Mouse (Mus musculus) skeletal muscle tissue, adult 2 months (tissue): ENCODE data around the gene Ehd1.

ENCODE experiments used
- DNase-seq: peaks from one replicate; pipeline ENCODE4 v3.0.0-alpha.2; 2012; ENCODE audit warnings: low read depth, low spot score

Gene Ehd1

DNA sequence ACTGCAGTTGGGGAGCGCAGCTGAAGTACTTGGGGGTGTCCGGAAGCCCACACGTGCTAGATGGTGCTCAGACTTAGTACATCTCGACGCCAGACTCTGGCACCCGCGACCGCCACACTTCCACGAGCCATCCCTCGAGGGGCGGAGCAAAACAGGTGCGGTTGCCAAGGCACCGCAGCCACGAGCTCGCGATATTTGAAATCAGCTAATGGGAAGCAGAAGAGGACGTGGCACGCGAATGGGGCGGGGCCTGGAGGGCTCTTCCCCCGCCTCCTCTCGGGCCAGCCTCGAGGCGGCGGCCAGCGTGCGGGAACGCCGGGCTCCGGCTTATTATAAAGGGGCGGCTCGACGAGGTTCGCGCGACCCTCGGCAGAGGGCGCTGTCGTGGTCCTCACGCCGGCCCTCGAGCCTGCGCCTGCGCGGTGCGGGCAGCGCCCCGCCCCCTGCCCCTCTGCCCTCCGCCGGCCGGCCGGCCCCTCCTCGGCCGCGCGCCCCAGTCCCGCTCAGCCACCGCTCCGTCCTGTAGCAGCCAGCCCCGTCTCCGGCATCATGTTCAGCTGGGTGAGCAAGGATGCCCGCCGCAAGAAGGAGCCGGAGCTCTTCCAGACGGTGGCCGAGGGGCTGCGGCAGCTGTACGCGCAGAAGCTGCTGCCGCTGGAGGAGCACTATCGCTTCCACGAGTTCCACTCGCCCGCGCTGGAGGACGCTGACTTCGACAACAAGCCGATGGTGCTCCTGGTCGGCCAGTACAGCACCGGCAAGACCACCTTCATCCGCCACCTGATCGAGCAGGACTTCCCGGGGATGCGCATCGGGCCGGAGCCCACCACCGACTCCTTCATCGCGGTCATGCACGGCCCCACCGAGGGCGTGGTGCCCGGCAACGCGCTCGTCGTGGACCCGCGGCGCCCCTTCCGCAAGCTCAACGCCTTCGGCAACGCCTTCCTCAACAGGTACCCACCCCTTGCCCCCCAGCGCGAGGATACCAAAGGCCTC lies at the start of gene Ehd1:
Gene Ehd1, plus strand, starts transcription at position 300 of the 996 bp plus-strand sequence.
- DNase-seq: peak; percentile 99

DNA sequence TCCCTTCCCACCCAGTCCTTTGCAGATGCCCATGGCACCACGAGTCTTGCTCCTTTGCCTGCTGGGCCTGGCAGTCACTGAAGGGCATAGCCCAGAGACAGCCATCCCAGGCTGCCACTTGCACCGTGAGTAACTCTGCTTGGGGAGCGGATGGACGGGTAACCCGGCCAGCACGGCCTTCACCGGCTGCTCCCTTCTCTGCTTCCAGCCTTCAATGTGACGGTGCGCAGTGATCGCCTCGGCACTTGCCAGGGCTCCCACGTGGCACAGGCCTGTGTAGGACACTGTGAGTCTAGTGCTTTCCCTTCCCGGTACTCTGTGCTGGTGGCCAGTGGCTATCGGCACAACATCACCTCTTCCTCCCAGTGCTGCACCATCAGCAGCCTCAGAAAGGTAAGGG lies 49.8 kb upstream of the Ehd1 start:
- no peak for DNase-seq

DNA sequence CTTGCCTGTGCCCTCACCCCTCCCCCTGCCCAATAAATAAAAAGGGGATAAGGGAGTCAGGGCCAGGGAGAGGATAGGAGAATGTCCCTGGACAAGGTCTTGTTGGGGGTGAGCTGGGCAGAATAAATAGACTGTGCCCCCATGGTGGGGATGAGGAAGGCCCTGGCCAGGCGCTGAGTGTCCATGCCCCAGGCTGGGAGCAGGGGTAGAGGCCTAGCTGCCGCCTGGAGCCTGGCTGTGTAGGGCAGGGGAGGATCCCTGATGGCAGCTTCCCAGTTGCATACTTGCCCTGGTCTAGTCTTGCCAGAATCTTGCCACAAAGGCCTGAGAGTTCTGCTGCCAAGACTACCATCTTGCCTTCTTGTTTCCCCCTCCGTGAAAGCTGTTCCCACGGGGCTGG lies 48.7 kb upstream of the Ehd1 start:
- DNase-seq: no peak

DNA sequence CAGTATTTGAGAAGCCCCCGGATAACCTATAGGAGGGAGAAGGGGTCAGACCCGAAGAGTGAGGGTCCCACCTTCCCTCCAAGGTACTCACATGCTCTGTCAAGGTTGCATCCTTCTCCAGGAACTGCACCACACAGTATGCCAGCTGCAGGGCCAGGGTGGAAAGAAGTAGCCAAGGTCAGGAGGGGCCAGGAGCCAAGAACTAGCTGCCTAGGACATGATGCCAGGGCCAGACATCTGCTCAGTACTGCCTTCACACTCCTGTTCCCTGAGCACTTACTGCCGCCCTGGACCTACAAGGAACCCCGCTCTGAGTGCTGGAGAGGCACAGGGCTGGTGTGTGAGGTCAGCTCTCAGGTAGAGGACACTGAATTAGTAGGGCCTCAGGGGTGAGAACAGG lies 46.1 kb upstream of the Ehd1 start:
- no peak for DNase-seq

DNA sequence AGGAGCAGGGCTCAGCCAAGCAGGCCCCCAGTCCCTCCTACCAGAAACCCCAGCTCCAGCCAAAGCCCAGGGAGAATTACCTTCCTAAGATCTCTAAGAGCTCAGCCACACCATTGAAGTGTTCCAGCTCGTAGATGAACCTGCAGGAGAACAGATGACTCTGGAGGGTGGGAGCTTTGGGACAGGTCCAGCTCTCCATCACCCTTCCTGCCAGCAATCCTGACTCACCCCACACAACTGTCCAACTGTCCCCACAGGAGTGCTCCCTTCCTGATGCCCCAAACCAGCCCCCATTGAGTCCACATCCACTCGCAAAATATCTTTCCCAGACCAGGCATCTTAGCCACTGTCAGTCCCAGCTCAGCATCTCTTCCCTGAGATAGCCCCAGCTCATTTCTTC lies 45.5 kb upstream of the Ehd1 start:
- no peak for DNase-seq

DNA sequence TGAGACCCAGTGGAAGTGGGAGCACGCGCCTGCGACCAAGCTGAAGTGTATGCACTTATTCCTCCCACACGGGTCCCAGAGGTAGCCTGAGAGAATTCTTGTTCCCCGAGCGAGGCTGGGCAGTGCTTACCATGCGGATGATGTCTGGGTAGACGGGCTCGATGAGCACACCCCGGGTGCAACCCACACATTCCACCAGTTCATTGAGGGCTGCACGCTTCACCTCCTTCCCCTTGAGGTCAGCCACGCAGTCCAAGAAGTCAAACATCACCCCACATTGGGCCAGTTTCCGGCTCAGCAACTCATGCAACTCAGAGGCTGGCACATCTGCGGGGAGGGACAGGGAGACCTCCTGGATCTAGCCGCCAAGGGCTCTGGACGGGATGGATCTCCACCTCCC lies 42.9 kb upstream of the Ehd1 start:
- no peak for DNase-seq

DNA sequence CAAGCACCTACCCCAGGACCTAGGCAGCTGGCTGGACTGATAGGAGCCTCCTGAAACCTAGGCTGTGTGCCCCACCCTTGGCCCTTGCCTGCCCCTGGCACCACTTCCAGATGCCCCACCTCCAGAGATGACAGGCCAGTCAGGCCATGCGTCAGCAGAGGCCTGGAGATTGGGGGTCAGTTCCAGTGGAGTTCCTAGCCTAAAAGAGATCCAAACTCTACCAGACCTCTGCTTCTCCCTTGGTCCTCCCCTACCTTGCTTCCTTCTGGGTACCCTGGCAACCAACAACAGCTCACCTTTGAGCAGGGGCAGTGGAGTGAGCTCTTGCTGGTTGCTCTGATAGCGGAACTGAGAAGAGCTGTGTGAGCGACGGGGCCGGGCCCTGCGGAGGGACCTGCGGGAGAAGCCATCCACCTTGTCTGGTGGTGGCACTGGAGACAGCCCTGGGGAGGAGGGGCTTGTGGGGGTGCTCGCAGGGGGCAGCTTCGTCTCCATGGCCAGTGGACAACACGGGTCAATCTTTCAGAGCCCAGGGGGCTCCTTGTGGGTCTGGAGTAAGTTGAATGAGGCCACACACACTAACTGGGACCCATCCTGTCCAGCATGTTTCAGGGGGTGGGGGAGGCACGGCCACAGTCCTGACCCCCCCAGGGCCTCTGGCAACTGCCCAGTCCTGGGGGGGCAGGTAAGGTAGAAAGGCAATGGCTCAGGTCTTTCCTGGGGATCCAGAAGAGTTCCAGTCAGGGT lies 42.0 kb upstream of the Ehd1 start:
- peak; percentile 42 for DNase-seq

DNA sequence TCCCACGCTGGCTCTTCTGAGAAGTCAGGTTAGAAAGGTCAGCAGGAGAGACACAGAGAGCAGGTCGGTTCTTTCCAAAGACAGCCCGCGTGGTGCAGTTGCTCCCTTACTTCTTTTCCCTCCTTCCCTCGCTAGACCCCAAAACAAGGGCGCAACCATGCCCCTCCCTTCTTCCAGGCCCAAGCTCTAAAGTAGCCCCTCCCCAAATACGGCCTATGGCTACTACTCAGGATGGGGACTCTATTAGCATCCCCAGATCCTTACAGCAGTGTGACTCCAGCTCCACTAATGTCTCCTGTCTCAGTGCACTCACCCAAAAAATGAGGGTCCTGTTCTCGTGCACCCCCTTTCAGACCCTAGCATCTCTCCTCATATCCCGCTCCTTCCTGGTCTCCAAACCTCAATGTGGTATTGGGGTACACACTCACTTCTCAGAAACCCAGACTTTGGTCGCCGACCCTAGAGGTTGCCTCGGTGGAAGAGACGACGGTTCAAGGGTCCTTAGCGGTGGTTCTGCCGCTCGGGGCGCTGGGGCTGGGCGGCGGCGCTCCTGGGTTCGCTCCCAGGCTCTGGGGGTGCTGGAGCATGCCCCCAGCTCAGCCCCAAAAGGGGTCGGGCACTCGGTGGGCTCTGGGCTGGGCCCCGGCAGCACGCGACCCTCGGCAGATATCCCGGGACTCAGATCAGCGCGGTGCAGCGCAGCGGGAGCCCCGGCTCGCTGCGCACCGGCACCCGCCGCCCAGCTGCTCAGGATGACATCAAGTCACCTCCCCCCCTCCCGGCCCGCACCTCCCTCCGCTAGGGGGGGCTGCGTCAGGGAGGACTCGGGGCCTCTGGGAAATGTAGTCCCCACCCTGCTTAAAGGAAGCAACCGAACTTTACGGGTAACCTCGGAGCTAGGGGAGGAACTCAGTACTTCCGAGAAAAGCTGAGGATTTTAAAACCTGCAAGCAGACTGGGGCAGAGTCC lies 41.2 kb upstream of the Ehd1 start, which contains the start of gene Ppp2r5b:
Gene Ppp2r5b, minus strand, starts transcription at position 789 of the 969 bp plus-strand sequence.
- DNase-seq: peak; percentile 91

DNA sequence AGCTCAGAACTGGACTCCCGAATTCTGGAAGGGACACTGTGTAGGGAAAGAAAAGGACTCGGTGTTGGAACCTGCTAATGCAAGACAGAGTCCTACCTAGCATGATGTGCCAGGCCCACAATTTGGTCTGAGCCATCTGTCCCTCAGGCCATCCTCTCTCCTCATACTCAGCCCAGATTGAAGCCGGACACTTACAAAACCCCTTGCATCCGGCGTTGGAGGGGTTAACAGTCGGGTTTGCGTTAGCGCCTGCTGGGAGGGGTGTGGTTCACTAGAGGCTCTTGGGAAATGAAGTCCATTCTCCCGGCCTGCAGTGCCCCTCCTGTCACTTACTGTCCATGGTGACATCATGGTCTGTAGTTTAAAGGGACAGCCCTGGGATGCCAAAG lies 40.5 kb upstream of the Ehd1 start:
- DNase-seq: peak; percentile 94

DNA sequence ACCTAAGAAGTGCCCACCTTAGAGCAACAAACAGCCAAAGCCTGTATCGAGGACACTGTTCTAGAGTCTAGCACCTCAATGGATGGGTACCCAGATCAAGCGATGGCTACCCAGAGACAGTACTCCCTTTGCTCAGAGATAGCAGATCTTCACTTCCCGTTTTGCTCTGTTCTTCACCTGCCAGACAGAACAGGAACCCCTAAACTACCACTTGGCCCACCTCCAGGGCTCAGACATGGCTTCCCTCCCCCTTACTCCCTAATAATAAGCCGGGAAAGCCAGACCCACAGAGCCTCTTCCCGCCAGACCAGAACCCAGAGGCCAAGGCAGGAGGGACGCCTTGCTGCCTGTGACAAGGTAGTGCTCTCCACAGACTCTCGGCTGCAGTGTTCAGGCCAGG lies 39.7 kb upstream of the Ehd1 start:
- no peak for DNase-seq

DNA sequence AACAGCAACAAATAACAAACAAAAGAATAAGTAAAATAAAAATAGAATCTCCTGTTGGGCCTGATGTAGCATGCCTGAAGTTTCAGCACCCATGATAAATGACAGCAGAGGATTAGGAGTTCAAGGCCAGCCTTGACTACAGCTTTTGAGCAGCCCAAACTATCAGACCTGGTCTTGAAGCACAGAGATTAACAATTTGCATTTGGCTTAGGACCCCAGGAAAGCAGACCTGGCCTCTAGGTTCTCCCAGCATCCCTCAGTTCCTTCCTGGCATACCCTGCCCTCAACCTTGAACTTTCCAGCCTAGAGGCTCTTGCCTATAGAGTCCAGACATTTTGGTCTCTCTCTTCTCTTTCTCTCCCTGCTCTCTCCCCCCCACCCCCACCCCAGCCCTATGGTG lies 37.8 kb upstream of the Ehd1 start:
- DNase-seq: no peak

DNA sequence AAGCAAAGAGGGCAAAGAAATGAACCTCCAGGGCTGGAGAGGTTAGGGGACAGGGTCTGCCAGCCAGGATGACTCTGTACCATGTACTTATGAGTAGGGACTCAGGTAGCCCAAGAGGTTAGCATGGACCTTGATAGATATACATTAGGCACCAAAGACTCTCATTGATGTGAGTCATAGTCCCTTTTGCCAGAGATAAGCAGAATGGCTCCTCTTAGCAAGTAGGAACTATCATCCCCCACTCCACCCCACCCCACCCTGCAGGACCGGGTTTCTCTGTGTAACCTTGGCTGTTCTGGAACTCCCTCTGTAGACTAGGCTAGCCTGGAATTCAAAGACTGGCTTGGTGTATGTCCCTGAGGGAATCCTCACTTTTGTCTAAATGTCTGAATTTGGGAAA lies 36.4 kb upstream of the Ehd1 start:
- no peak for DNase-seq

DNA sequence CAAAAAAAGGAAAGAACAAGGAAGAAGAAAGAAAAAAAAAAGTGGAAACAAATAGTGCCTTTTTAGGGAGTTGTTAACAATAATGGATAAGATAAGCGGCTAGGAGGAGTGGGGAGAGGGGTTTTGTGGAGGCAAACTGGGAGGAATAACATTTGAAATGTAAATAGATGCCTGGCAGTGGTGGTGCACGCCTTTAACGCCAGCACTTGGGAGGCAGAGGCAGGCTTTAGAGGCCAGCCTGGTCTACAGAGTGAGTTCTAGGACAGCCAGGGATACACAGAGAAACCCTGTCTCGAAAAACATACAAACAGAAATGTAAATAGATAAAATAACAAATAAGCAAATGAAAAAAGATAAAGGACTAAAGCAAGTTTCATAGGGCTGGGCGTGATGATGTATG lies 35.8 kb upstream of the Ehd1 start:
- no peak for DNase-seq

DNA sequence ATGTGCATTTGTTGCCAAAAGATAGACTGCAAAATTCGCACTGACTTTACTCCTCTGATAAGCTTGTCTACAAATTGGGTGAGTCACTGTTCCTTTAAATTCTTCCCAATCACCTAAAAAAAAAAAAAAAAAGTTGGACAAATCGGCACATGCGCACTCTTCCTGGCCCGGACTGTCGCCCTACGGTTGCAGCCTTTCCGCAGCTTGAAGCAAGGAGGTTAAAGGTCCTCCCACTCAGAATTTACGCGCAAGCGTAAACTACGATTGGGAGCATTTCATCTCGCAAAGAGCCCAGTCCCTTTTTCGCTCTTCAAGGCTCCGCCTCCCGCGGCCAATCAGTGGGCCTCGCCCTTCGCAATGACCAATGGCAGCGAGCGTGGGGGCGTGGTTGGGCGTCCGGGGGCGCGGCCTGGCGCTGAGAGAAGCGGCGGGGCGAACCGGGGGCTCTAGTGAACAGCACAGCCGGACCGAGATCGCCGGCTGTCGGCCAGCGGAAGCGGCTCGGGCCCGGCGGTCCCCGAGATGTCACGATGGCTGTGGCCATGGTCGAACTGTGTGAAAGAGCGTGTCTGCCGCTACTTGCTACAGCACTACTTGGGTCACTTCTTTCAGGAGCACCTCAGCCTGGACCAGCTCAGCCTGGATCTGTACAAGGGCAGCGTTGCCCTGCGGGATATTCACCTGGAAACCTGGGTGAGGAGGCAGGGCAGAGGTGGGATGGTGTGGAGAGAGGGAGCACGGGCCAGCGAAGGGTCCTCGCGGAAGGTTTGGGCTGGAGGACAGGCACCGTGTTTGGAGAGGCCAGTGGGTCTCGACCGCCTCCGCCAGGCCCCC lies 35.0 kb upstream of the Ehd1 start, which contains the start of gene Atg2a:
Gene Atg2a, plus strand, starts transcription at position 395 of the 834 bp plus-strand sequence.
- DNase-seq: peak; percentile 99

DNA sequence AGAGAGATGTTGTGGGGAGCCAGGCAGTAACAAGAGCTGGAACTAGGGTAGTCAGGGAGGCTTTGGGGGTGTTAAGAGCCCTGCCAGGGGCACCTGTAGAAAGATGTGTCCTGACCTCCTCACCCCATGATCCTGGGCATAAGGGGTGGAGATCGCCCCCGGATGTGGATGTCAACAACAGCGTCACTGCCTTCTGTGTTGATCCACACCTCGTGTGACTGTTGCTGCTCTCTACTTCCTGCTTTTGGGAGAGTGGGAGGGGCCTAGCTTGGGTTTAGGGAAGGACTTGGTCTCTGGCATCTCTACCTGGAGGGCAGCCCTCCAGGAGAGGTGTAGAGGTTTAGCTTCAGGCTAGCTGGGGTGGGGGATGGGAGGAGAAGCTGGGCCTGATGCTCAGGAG lies 34.2 kb upstream of the Ehd1 start:
- peak; percentile 43 for DNase-seq

DNA sequence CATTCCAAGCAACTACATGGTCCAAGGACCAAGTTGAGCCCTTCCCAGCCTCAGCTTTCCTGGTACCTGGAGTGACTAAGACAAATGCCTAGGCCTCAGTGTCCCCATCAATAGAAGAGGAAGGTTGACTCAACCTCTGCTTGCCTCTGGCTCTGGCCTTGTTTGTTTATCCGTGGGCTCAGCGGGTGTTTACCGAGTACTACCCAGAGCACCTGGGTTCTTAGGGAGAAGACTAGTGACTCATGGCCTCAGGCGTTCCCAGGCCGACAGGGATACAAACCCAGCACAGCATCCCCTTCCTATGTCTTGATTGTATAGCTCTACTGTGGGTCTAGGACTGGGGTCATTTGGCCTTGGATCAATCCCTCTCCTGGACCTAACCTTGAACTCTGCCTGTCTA lies 33.3 kb upstream of the Ehd1 start:
- no peak for DNase-seq

DNA sequence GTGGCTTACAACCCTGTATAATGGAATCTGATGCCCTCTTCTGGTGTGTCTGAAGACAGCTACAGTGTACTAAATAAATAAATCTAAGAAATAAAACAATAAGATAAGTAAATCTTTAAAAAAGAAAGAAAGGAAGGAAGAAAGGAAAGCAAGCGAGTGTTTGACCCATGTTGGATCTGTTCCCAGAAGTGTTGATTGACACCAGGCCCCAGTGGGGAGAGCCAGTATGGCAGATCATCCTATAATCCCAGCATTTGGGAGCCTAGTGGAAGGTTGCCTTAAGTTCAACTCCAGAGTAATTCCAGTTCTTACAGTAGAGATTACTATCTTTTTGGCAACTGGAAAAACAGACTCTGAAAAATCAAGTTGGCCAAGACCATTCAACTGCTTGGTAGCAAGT lies 30.7 kb upstream of the Ehd1 start:
- no peak for DNase-seq

DNA sequence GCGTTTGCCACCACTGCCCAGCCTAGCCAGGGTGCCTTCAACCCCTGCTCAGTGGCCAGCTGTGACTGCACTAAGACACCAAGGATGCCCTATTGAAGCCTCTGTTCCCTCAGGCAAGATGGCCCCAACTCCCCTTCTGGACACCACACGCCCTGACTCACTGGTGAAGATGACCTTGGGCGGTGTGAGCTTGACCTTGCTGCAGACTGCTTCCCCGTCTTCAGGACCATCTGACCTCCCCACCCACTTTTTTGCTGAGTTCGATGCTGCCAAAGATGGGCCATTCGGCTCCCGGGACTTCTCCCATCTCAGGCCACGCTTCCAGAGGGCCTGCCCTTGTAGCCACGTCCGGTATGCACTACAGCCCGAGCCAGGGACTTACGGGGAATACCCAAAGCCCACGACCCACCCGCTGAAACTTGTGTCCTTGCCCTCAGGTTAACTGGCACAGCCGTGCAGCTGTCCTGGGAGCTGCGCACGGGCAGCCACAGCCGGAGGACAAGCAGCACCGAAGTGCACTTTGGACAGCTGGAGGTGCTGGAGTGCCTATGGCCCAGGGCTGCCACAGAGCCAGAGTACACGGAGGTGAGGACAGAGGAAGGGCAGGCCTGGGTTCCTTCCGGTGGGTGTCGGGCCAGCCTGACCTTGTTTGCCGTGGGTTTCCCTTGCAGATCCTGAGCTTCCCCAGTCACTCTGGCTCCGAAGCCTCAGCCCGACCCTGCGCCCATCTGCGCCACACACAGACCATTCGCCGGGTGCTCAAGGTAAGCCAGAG lies 28.8 kb upstream of the Ehd1 start:
- DNase-seq: no peak

DNA sequence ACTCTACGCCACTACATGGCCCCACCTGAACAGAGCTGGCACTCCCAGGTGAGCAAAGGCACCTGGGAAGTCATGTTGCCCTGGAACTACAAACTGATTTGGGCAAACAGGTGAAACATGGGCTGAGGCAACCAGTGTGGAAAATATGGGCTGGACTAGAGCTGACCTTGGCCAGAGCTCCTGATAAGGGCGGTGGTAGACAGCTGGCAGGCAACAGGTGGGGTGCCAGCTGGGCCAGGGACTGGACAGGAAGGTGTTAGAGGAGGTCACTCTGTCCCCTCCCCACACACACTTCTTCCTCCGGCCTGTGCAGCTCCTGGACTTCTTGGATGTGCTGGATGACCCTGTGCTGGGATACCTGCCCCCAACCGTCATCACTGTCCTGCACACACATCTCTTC lies 23.5 kb upstream of the Ehd1 start:
- DNase-seq: no peak

DNA sequence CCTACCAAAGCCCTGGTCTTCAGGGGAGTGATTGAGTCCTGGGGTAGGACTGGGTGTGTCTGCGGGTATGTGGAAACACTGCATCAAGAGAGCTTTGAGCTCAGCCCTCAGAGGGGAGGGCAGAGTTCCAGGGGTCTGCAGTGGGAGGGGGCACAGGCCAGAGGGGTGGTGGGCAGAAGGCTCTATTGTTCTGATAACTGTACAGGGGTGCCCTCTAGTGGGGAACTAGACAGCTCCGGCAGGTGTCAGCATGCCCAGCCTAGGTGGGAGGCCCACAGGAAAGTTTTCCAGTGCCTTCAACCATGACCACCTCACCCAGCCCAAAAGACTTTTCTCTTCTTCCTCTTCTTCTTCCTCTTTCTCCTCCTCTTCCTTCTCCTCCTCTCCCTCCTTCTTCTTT lies 16.1 kb upstream of the Ehd1 start:
- DNase-seq: no peak
